Mouse (Mus musculus) myocyte (in vitro differentiated cells): ENCODE results near the gene Bcl9l. TPM values are rescaled to one million over a fixed set of nuclear protein-coding genes. Genes with fewer than 3 reads are reported as not detected.

ENCODE experiments used
- H3K27me3 ChIP-seq: one replicate; pipeline ENCODE4 v1.6.1; 2011; ENCODE audit not compliant: control insufficient read depth, insufficient read depth, insufficient read length
- H3K36me3 ChIP-seq: one replicate; pipeline ENCODE4 v1.6.1; 2011; ENCODE audit not compliant: control insufficient read depth, insufficient read depth
- H3K4me2 ChIP-seq: one replicate; pipeline ENCODE4 v1.6.1; 2011; ENCODE audit warnings: low read depth, control low read depth
- H3K4me3 ChIP-seq: one replicate; pipeline ENCODE4 v1.5.1; 2011; ENCODE audit warnings: mild to moderate bottlenecking, control low read depth, moderate library complexity
- H3K79me2 ChIP-seq: one replicate; pipeline ENCODE4 v1.6.1; 2011; ENCODE audit not compliant: control insufficient read depth, insufficient read depth
- H3ac ChIP-seq: one replicate; pipeline ENCODE4 v1.6.1; 2011; ENCODE audit not compliant: control insufficient read depth, insufficient read length
- CEBPB ChIP-seq: IDR thresholded peaks from 2 replicates; pipeline ENCODE4 v1.6.1; 2011; ENCODE audit warnings: mild to moderate bottlenecking, moderate library complexity; ENCODE audit not compliant: poor library complexity, insufficient read depth, severe bottlenecking
- E2F4 ChIP-seq: IDR thresholded peaks from one replicate; pipeline ENCODE4 v1.6.1; 2011; ENCODE audit warnings: mild to moderate bottlenecking, control low read depth, moderate library complexity; ENCODE audit not compliant: insufficient read depth
- MAX ChIP-seq: IDR thresholded peaks from one replicate; pipeline ENCODE4 v1.6.1; 2011; ENCODE audit warnings: low read depth, mild to moderate bottlenecking, control low read depth
- MYOD1 ChIP-seq, 3 experiments: IDR thresholded peaks; one replicate each; pipeline ENCODE4 v1.6.1; 2011; ENCODE audit warnings: control low read depth in 2 of 3, low read depth in 2 of 3, mild to moderate bottlenecking in 2 of 3, moderate library complexity in 1 of 3; ENCODE audit not compliant: insufficient read length in 2 of 3, control insufficient read depth in 1 of 3
- MYOG ChIP-seq, 3 experiments: IDR thresholded peaks; one replicate each; pipeline ENCODE4 v1.6.1; 2011; ENCODE audit warnings: control low read depth in 2 of 3, low read depth in 2 of 3, mild to moderate bottlenecking in 2 of 3; ENCODE audit not compliant: insufficient read length in 2 of 3, control insufficient read depth in 1 of 3, insufficient read depth in 1 of 3
- POLR2A ChIP-seq: IDR thresholded peaks from one replicate; pipeline ENCODE4 v1.6.1; 2011; ENCODE audit warnings: low read depth, mild to moderate bottlenecking, control low read depth, moderate library complexity; ENCODE audit not compliant: insufficient read length
- POLR2AphosphoS2 ChIP-seq: IDR thresholded peaks from one replicate; pipeline ENCODE4 v1.6.1; 2011; ENCODE audit warnings: low read depth, control low read depth; ENCODE audit not compliant: insufficient read length
- REST ChIP-seq: IDR thresholded peaks from one replicate; pipeline ENCODE4 v1.6.1; 2011; ENCODE audit warnings: mild to moderate bottlenecking, control low read depth, moderate library complexity; ENCODE audit not compliant: insufficient read depth, insufficient read length
- SRF ChIP-seq: IDR thresholded peaks from one replicate; pipeline ENCODE4 v1.6.1; 2011; ENCODE audit warnings: low read depth; ENCODE audit not compliant: control insufficient read depth, insufficient read length
- TCF12 ChIP-seq: IDR thresholded peaks from one replicate; pipeline ENCODE4 v1.6.1; 2011; ENCODE audit warnings: mild to moderate bottlenecking, control low read depth; ENCODE audit not compliant: poor library complexity, insufficient read depth, severe bottlenecking
- TCF3 ChIP-seq: IDR thresholded peaks from one replicate; pipeline ENCODE4 v1.6.1; 2011; ENCODE audit warnings: low read depth, control low read depth; ENCODE audit not compliant: insufficient read length
- USF1 ChIP-seq: IDR thresholded peaks from one replicate; pipeline ENCODE4 v1.6.1; 2011; ENCODE audit warnings: low read depth, mild to moderate bottlenecking, control low read depth, moderate library complexity
- polyA plus RNA-seq: library from polyadenylated mRNA; unstranded; fragments of >200 nt; fragmentation: generic; extraction: Trizol; gene quantifications from one replicate; pipeline ENCODE4 v1.2.1, GENCODE M21; 2012; ENCODE audit warnings: missing spikeins

Bcl9l gene
- polyA plus RNA-seq, 1 experiment = 35.4 TPM

DNA sequence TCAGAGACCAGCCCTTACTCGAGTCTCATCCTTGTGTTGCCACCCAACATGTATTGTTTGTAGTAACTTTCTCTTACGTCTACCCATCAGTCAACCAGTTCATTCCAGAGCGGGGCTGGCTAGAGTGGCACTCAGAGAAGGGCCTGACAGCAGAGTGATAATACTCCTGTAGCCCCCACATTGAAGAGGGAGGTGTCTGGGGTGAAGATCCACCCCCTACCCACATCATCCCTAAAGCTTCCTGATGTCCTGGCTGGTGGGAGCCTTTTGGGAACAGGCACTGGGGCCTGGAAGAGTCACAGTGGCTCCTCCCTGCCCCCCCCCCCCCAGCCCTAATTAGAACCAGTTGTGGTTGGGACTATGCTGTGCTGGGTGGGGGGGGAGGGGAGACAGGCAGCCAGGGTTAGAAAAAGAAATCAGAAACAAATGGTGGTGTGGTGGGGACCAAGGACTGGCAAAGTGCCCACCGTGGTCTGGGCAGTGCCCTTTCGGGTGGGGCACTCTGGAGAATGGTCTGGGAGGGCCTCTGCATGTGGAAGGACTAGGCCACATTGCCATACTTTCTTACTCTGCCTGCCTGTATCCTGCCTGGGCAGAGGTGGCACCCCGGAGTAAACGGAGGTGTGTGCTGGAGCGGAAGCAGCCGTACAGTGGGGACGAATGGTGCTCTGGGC, 18.7 kb downstream of the Bcl9l start:
- no peaks in the 10 kb centered on the region for H3K27me3 ChIP-seq
- TF ChIP-seq TCF3 (no peak), POLR2A (peak; percentile 43), MYOD1 (IDR thresholded peaks at IDR 0.05; ENCODE audit: control insufficient read depth in 1 of 3, insufficient read length in 2 of 3, low read depth in 2 of 3) (peak in 1 of 3 experiments; percentile 17), SRF (no peak), MAX (no peak), CEBPB (no peak), TCF12 (no peak), E2F4 (no peak), POLR2AphosphoS2 (no peak), REST (no peak), MYOG (IDR thresholded peaks at IDR 0.05; ENCODE audit: control insufficient read depth in 1 of 3, insufficient read depth in 1 of 3, insufficient read length in 2 of 3, low read depth in 2 of 3) (peak in 1 of 3 experiments; percentile 44), USF1 (no peak)
- peaks cover 28% of the 10 kb centered on the region for H3K79me2 ChIP-seq
- no peak overlapping the region for H3ac ChIP-seq
- H3K4me2 ChIP-seq = peak overlapping the region; percentile 96
- no peak overlapping the region for H3K4me3 ChIP-seq
- peaks cover 21% of the 10 kb centered on the region for H3K36me3 ChIP-seq

DNA sequence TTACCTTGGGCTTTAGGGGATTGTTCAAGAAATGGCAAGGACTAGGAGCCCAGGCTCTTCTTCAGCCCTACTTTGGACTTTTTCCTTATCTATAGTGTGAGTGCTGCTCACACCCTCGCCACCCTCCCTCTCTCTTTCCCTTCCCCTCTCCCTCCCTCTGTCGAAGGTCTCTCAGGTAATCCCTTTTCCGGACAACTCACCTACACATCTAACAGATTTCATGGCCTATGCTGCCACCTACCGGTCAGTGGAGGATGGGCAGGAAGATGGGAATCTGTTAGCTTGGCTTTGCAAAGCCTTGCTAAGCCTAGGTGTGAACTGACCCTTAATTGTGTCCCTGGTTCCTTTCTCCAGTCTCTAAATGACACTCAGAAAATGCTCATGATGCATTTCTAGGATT, 19.4 kb downstream of the Bcl9l start:
- peak overlapping the region; percentile 58 for H3K4me2 ChIP-seq
- no peak overlapping the region for H3ac ChIP-seq
- no peaks in the 10 kb centered on the region for H3K27me3 ChIP-seq
- peaks cover 21% of the 10 kb centered on the region for H3K79me2 ChIP-seq
- peaks cover 21% of the 10 kb centered on the region for H3K36me3 ChIP-seq
- no peak for TF ChIP-seq REST
- no peak for TF ChIP-seq USF1
- no peak for TF ChIP-seq MYOD1 (IDR thresholded peaks at IDR 0.05; ENCODE audit: control insufficient read depth in 1 of 3, insufficient read length in 2 of 3, low read depth in 2 of 3)
- no peak for TF ChIP-seq MAX
- no peak for TF ChIP-seq POLR2AphosphoS2
- TF ChIP-seq POLR2A = no peak
- TF ChIP-seq SRF = no peak
- no peak overlapping the region for H3K4me3 ChIP-seq

DNA sequence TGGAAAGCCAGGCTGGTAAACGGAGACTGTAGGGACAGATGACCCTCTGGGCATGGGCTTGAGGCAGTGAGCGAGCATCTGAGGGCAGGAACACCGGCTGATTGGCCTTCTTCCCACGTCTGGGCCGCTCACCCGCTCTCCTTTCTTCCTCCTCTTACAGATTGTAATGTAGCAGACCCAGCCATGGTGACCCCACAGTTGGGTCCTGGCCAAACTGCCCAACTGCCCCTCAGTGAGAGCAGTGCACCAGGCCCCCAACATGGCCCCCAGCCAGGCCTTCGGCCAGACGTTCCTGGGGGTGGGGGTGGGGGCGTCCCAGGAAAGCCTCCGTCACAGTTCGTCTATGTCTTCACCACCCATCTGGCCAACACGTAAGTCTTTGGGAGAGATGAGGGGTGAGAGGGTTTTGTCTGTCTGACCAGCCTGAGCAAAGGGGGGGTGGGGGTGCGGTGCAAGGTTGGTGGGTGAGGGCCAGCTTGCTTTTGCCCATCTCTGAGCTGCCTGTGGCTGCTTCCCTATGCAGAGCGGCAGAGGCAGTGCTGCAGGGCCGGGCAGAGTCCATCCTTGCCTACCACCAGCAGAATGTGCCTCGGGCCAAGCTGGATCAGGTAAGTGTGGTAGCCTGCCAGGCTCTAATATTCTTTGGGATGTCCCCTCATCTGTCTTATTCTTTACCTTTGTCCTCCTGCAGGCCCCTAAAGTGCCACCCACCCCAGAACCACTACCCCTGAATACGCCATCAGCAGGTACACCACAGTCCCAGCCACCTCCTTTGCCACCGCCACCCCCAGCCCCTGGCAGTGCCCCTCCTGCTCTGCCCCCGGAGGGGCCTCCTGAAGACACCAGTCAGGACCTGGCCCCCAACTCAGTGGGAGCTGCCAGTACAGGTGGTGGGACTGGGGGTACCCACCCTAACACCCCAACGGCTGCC, 22.5 kb downstream of the Bcl9l start:
- TF ChIP-seq POLR2AphosphoS2 = no peak
- TF ChIP-seq POLR2A = no peak
- TF ChIP-seq SRF = no peak
- TF ChIP-seq CEBPB = no peak
- no peak for TF ChIP-seq E2F4
- TF ChIP-seq TCF12 = no peak
- no peak for TF ChIP-seq MYOG (IDR thresholded peaks at IDR 0.05; ENCODE audit: control insufficient read depth in 1 of 3, insufficient read depth in 1 of 3, insufficient read length in 2 of 3, low read depth in 2 of 3)
- no peak for TF ChIP-seq TCF3
- TF ChIP-seq MAX = no peak
- Histone ChIP-seq H3K4me3 (no peak overlapping the region), H3ac (no peak overlapping the region), H3K4me2 (no peak overlapping the region), H3K36me3 (peaks cover 21% of the 10 kb centered on the region), H3K79me2 (peaks cover 21% of the 10 kb centered on the region), H3K27me3 (no peaks in the 10 kb centered on the region)

DNA sequence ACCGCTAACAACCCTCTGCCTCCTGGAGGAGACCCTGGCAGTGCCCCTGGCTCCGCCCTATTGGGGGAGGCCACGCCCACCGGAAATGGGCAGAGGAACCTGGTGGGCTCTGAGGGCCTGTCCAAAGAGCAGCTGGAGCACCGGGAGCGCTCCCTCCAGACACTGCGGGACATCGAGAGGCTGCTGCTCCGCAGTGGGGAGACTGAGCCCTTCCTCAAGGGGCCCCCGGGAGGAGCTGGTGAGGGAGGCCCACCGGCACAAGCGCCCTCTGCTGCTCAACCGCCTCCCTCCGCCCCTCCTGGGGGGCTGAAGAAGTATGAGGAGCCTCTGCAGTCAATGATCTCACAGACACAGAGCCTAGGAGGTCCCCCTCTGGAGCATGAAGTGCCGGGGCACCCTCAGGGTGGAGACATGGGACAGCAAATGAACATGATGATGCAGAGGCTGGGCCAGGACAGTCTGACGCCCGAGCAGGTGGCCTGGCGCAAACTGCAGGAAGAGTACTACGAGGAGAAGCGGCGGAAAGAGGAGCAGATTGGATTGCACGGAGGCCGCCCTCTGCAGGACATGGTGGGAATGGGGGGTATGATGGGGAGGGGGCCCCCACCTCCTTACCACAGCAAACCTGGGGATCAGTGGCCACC, 23.3 kb downstream of the Bcl9l start:
- H3ac ChIP-seq = no peak overlapping the region
- no peaks in the 10 kb centered on the region for H3K27me3 ChIP-seq
- H3K79me2 ChIP-seq = peaks cover 21% of the 10 kb centered on the region
- H3K36me3 ChIP-seq = peaks cover 21% of the 10 kb centered on the region
- TF ChIP-seq CEBPB (no peak), MAX (no peak)
- no peak overlapping the region for H3K4me2 ChIP-seq
- H3K4me3 ChIP-seq = no peak overlapping the region
